Mouse (Mus musculus): ENCODE results near the gene Trim25.

DNA sequence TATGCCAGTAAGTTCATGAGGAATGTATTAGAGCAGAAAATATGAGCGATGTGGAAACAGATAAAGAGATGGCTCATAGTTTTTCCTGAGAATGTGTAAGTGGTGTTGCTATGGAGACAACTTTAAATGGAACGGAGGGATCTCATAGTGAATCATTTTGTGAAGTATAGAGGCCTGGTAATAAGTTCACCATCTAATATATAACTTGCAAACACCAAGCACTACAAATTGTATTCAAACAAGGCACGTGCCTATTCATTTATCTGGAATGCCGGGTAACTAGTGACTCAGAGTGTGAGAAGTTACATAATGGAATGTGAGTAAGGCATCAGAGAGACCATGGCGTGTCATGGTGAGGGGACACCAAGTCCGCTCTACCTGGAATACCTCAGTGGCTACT, 39.3 kb downstream of the Trim25 start:
- TF ChIP-seq GATA1 (IDR thresholded peaks at IDR 0.05; ENCODE audit: borderline replicate concordance, low read length) (no peak), FLI1 (IDR thresholded peaks at IDR 0.05; ENCODE audit: low read length) (no peak)

Measured in megakaryocyte, embryonic 14.5 days (primary cell).